Mouse (Mus musculus) forebrain, embryonic 10.5 days (tissue): ENCODE results near the gene BC035044. TPM values are rescaled to one million over a fixed set of nuclear protein-coding genes. Genes with fewer than 3 reads are reported as not detected.
A peak's percentile ranks its signal among the peaks of the same experiment; 100 is the strongest.
"Not testable (repeated sequence)": the region's sequence is repeated elsewhere in the genome, so short reads cannot be mapped to it uniquely, and the experiment has no call there.

Experiments used
- DNase-seq: peaks from one replicate; pipeline ENCODE4 v3.0.0-alpha.2; 2017; ENCODE audit warnings: low spot score; ENCODE audit errors: extremely low spot score
- H3K27ac ChIP-seq: fragments of 300-500 bp; sonication (generic); 2 replicates; pipeline ENCODE4 v1.5.1; 2016; ENCODE audit warnings: mild to moderate bottlenecking
- H3K27me3 ChIP-seq: fragments of 300-500 bp; sonication (generic); 2 replicates; pipeline ENCODE4 v1.6.1; 2016; ENCODE audit warnings: mild to moderate bottlenecking; ENCODE audit not compliant: poor library complexity, severe bottlenecking
- H3K36me3 ChIP-seq: fragments of 300-500 bp; sonication (generic); replicated peaks from 2 replicates; pipeline ENCODE4 v1.6.1; 2016; ENCODE audit warnings: mild to moderate bottlenecking, moderate library complexity
- H3K4me1 ChIP-seq: fragments of 300-500 bp; sonication (generic); 2 replicates; pipeline ENCODE4 v1.6.1; 2016
- H3K4me3 ChIP-seq: fragments of 300-500 bp; sonication (generic); 2 replicates; pipeline ENCODE4 v1.5.1; 2016; ENCODE audit warnings: mild to moderate bottlenecking, moderate library complexity
- H3K9me3 ChIP-seq: fragments of 300-500 bp; sonication (generic); 2 replicates; pipeline ENCODE4 v1.6.1; 2016; ENCODE audit warnings: mild to moderate bottlenecking, moderate library complexity
- WGBS: fragments of 180-500 bp; shearing (Covaris S2); methylation state at CpG from one replicate; pipeline ENCODE4 v1.1.7; 2016; 5-methylcytosine and 5-hydroxymethylcytosine counted together
- polyA plus RNA-seq: library from polyadenylated mRNA; unstranded; fragments of >200 nt; fragmentation: Nextera tagmentation; extraction: Ambion mirVana; gene quantifications from 2 replicates; pipeline ENCODE4 v1.2.1, GENCODE M21; 2016

Gene BC035044
- polyA plus RNA-seq, 1 experiment from 2014 or later, result 0.52 TPM

DNA sequence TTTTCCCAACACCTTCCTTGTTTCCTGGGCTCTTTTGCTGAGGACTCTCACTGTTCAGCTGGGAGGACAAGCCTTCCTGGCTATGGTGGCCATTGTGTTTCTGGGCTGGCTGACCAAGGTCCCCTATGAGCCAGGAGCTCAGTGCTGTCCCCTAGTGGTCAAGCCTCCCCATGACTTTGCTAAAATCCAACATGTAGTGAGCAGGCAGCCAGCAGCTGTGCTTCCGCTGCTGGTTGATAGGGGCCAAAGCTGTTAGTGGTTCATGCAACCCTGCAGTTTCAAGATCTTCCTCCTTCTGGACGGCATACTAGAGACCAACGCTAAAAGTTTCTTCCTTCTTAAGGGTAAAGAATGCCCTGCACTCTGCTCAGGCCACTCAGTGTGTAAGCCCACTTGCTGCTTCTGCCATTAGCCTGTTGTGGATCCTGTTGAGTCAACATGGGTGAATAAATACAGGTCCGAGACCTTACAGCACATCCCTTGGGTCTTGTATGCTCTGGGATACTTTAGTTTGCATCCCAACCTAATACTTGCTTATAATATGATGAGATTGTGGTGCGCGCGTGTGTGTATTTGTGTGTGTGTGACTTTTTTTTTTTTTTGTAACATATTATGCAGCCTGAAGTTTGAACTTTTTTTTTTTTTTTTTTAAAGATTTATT is 45.5 kb downstream of the BC035044 start:
- WGBS, result 32% methylated on average over 7 of the region's 7 CpGs
- H3K4me3 ChIP-seq, result peak overlapping the region; percentile 27

GRCm38 (mm10) chr6:128844586-128845080 is 46.3 kb downstream of the BC035044 start:
- Histone ChIP-seq H3K27me3 (peaks cover 4% of the 10 kb centered on the region; the same call in 1 of the 2 replicates), H3K4me3 (peak overlapping the region; percentile 77; the same call in 1 of the 2 replicates), H3K27ac (no peak overlapping the region), H3K36me3 (no peaks in the 10 kb centered on the region), H3K4me1 (peaks cover 35% of the 10 kb centered on the region), H3K9me3 (no peaks in the 10 kb centered on the region)
- DNase-seq, result no peak
- 69% methylated on average over 5 of the region's 5 CpGs for WGBS

More for the DNA sequence above, 45.5 kb downstream of the BC035044 start:
- peaks cover 30% of the 10 kb centered on the region for H3K4me1 ChIP-seq
- H3K9me3 ChIP-seq, result no peaks in the 10 kb centered on the region
- no peaks in the 10 kb centered on the region for H3K36me3 ChIP-seq
- H3K27me3 ChIP-seq, result peaks cover 4% of the 10 kb centered on the region; the same call in 1 of the 2 replicates
- peak overlapping the region; percentile 58; the same call in 1 of the 2 replicates for H3K27ac ChIP-seq
- peak; percentile 93 for DNase-seq

DNA sequence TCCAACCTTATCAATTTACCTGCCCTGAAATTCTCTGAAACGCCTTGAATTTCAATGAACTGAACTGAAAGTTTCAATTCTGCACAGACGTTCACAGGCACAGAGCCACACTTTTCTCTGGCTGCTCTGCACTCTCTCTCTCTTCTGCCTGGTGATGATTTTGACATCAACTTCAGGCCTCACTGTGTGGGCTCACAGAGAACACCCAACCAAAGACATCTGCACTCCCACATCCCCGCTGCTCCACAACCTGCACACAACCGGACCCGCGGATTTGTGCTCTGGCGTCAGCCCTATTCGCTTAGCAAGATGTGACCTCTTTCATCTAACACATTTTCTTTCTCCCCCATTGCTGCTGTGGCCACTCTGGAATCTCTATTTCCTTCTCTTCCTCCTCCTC is 46.8 kb downstream of the BC035044 start:
- peaks cover 40% of the 10 kb centered on the region for H3K4me1 ChIP-seq
- H3K36me3 ChIP-seq, result no peaks in the 10 kb centered on the region
- H3K9me3 ChIP-seq, result no peaks in the 10 kb centered on the region
- peak overlapping the region; percentile 77 for H3K4me3 ChIP-seq
- H3K27me3 ChIP-seq, result peaks cover 4% of the 10 kb centered on the region; the same call in 1 of the 2 replicates
- H3K27ac ChIP-seq, result no peak overlapping the region; the same call in 1 of the 2 replicates
- peak; percentile 16 for DNase-seq
- 31% methylated on average over 8 of the region's 8 CpGs for WGBS

DNA sequence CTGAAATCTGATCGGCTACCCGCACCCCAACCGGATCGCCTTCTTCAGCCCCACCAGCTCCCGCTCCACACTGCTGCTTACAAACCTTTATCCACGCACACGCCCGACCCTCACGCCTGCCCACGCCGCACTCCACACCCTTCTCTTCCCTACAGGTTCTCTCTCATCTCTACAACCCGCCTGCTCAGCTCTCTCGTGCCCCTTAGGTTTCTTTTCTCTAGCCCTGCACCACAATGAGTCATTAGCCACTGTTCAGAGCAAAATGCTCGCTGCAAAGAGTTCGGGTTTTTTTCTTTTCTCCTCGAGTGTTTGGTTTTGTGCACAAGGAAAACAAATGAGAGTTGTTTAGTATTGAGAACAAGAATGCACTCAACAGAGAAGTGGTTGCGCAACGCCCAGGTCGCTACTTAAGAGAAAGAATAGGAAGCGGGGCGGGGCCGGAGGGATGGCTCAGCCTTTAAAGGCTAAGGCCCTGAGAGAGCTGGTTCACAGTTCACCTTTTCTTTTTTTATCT is 47.4 kb downstream of the BC035044 start:
- H3K27me3 ChIP-seq, result peaks cover 4% of the 10 kb centered on the region; the same call in 1 of the 2 replicates
- H3K9me3 ChIP-seq, result no peaks in the 10 kb centered on the region
- H3K4me1 ChIP-seq, result peaks cover 41% of the 10 kb centered on the region
- no peaks in the 10 kb centered on the region for H3K36me3 ChIP-seq
- H3K4me3 ChIP-seq, result peak overlapping the region; percentile 77
- WGBS, result under 1% methylated on average over 22 of the region's 22 CpGs
- peak overlapping the region; percentile 89 for H3K27ac ChIP-seq
- peak; percentile 67 for DNase-seq

GRCm38 (mm10) chr6:128842945-128843478 is 47.9 kb downstream of the BC035044 start:
- WGBS, result under 1% methylated on average over 44 of the region's 44 CpGs
- H3K27me3 ChIP-seq, result peaks cover 4% of the 10 kb centered on the region; the same call in 1 of the 2 replicates

DNA sequence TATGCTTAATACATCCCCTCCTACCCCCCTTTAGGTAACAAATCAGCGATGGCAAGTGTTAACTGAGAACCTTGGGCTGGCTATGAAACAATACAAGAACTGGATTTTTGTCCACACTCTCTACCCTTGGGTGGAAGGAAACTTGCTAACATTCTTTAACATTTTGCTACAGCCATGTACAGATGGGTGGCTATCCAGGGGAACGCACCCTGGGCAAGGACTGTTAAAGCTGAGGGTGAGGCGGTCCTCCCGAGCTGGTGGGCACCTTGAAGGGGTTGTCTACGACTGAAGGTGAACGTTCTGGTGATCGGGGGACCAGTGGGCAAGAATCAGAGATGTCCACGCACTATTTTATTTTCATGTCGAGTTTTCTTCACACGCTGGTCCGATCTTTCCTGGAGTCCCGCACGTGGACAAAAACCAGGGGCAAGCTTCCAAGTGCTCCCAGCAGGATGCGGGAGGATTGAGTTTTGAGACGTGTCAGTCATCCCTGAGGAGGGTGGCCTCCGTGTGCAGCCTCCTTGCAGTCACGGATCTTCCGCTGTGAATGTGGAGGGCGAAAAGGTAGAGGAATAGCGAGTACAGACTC is 48.5 kb downstream of the BC035044 start:
- Histone ChIP-seq H3K4me3 (peak overlapping the region; percentile 77), H3K9me3 (no peaks in the 10 kb centered on the region), H3K27ac (peak overlapping the region; percentile 89), H3K36me3 (no peaks in the 10 kb centered on the region), H3K27me3 (peaks cover 4% of the 10 kb centered on the region; the same call in 1 of the 2 replicates), H3K4me1 (peaks cover 44% of the 10 kb centered on the region)
- WGBS, result 1% methylated on average over 20 of the region's 20 CpGs
- DNase-seq, result no peak

More at GRCm38 (mm10) chr6:128842945-128843478, 47.9 kb downstream of the BC035044 start:
- Histone ChIP-seq H3K4me1 (peaks cover 41% of the 10 kb centered on the region), H3K27ac (peak overlapping the region; percentile 89), H3K9me3 (no peaks in the 10 kb centered on the region), H3K4me3 (peak overlapping the region; percentile 77), H3K36me3 (no peaks in the 10 kb centered on the region)
- DNase-seq, result peak; percentile 94

DNA sequence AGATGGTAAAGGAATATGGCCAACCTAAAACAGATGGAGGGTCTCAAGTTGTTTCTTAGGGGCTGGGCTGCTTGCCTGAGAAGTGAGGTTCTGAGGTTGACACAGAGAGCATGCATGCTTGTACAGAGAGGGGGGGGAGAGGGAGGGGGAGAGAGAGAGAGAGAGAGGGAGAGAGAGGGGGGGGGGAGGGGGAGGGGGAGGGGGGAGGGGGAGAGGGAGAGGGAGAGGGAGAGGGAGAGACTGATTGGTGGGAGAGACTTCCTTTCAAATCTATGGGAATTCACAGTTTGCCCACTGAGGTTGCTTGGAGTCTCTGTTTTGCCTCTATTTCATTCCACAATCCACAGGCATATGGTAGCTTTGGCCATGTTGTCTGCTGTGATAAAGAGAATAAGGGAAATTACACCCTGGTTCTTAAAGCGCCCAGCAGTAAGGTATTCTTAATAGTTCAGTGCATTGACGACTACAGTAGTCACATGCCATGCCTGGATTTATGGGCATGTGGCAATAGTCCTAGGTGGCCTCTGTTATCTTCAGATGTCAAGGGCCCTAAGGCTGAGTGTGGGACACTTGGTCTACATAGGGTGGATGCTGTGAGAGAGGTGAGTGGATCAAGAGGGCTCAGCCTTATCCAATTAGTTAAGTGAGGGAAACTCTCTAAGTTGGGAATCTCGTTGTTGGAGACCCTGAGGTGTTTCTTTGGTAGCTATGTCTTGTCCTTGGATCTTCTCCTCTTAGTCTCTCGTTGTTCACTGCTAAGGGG is 49.4 kb downstream of the BC035044 start:
- 49% methylated on average over 4 of the region's 4 CpGs for WGBS
- peak overlapping the region; percentile 77 for H3K4me3 ChIP-seq
- H3K27me3 ChIP-seq, result peaks cover 4% of the 10 kb centered on the region; the same call in 1 of the 2 replicates
- no peak for DNase-seq
- peaks cover 52% of the 10 kb centered on the region for H3K4me1 ChIP-seq
- no peaks in the 10 kb centered on the region for H3K36me3 ChIP-seq
- no peak overlapping the region for H3K27ac ChIP-seq
- H3K9me3 ChIP-seq, result no peaks in the 10 kb centered on the region

DNA sequence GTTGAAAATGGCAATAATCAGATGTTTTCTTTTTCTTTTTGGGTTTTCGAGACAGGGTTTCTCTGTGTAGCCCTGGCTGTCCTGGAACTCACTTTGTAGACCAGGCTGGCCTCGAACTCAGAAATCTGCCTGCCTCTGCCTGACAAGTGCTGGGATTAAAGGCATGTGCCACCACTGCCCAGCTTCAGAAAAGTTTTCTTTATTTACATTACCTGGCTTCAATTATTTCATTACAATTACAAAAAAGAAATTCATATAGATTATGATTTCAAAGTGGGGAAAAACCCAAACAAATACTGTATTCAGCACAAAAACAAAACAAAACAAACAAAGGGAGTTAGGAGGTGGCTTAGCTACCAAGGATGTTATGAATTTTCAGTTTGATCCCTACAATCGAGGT is 50.3 kb downstream of the BC035044 start:
- DNase-seq, H3K27me3 ChIP-seq, H3K9me3 ChIP-seq, H3K4me3 ChIP-seq, H3K36me3 ChIP-seq, H3K27ac ChIP-seq: not testable (repeated sequence)
- H3K4me1 ChIP-seq, result peaks cover 52% of the 10 kb centered on the region
- WGBS, result 88% methylated on average over 3 of the region's 3 CpGs

DNA sequence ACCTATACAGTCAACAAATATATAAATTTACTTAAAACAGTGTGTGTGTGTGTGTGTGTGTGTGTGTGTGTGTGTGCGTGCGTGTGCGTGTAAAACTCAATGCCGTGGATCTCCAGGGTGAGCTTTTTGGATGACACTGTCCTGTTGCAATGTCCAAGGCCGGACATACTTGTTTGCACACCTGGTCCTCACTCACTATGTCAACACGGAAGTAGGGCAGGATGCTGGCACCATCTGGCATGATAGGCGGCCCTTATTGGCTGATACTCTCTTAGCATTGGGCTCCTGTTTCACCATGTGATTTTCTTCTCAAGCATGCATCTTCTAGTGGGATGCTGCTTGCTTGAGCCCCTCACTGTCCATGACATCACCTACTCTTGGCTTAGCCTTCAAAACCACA is 51.0 kb downstream of the BC035044 start:
- 75% methylated on average over 7 of the region's 7 CpGs for WGBS

GRCm38 (mm10) chr6:128839266-128839771 is 51.6 kb downstream of the BC035044 start:
- peak; percentile 84 for DNase-seq
- H3K27me3 ChIP-seq, result peaks cover 4% of the 10 kb centered on the region; the same call in 1 of the 2 replicates
- no peaks in the 10 kb centered on the region for H3K9me3 ChIP-seq
- H3K27ac ChIP-seq, result peak overlapping the region; percentile 93
- no peaks in the 10 kb centered on the region for H3K36me3 ChIP-seq
- peak overlapping the region; percentile 71 for H3K4me3 ChIP-seq
- H3K4me1 ChIP-seq, result peaks cover 41% of the 10 kb centered on the region
- 0% methylated on average over 17 of the region's 17 CpGs for WGBS

More for the DNA sequence above, 51.0 kb downstream of the BC035044 start:
- Histone ChIP-seq H3K4me1 (peaks cover 46% of the 10 kb centered on the region), H3K9me3 (no peaks in the 10 kb centered on the region), H3K4me3 (peak overlapping the region; percentile 71), H3K27me3 (peaks cover 4% of the 10 kb centered on the region; the same call in 1 of the 2 replicates), H3K27ac (no peak overlapping the region), H3K36me3 (no peaks in the 10 kb centered on the region)
- DNase-seq, result no peak

GRCm38 (mm10) chr6:128838342-128839265 is 52.3 kb downstream of the BC035044 start:
- Histone ChIP-seq H3K27ac (peak overlapping the region; percentile 93), H3K4me3 (peak overlapping the region; percentile 71), H3K9me3 (no peaks in the 10 kb centered on the region), H3K27me3 (peaks cover 4% of the 10 kb centered on the region; the same call in 1 of the 2 replicates), H3K36me3 (no peaks in the 10 kb centered on the region), H3K4me1 (peaks cover 34% of the 10 kb centered on the region)
- DNase-seq, result peak; percentile 87
- WGBS, result under 1% methylated on average over 49 of the region's 49 CpGs
